Mouse (Mus musculus): Measurements from ENCODE around the gene Rfx8.

Gene Rfx8

GRCm38 (mm10) chr1:39720632-39721350 lies at the start of gene Rfx8:
Rfx8 (minus strand) TSS chr1:39720997.
- in situ Hi-C loops (cut with MboI; ENCODE audit: low sequenced_read_pairs), result no loop called here

- in situ Hi-C loops (cut with MboI; ENCODE audit: low sequenced_read_pairs), result no loop called here
Observed at GRCm38 (mm10) chr1:39770436-39770835, 49.6 kb upstream of the Rfx8 start.

DNA sequence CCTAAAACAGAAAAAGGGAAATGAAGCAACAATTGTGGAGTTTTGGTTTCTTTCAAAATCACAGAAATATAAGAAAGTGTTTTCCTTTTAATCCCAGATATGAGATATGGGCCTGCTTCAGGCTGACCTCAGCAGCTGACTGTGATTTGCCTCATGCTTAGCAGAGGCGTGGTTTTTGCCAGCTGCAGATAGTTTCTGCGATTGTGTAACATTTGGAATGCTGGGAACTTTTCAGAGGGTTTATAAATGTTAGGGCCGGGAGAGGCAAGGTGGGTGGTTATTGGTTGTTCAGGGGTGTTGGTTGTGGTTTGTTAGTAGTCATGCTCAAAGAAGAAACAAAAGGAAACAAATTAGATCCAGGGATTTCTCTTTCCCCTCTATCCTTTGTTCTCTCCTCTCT lies 47.2 kb upstream of the Rfx8 start:
- in situ Hi-C loops (cut with MboI; ENCODE audit: low sequenced_read_pairs), result no loop called here

DNA sequence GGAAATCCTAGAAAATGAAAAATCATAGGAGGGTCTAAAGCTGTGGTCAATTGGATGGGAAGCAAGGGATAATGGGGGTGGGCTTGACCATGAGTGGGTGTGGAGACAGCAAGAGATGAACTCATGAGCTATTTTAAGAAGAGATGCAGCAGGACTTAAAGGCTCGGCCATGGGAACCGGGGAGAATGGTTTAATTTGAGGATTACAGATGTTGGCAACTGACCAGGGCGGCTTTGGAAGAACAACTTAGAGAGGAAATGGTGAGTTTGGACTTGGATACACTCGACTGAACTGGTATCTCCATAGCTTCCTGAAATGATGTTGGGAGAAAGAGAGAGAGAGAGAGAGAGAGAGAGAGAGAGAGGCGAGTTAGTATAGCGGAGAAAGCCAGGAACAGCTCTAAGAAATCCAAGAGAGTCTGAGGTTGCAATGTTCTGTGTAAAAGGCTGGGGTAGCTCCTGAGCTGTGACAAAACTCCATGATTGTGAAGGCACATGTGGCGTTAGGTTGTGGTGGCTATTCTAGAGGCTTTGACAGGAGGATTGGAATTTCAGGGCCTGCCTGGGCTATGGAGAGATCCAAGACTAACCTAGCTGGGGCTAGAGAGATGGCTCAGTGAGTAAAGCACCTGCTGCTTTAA lies 45.2 kb upstream of the Rfx8 start:
- in situ Hi-C loops (cut with MboI; ENCODE audit: low sequenced_read_pairs), result no loop called here

DNA sequence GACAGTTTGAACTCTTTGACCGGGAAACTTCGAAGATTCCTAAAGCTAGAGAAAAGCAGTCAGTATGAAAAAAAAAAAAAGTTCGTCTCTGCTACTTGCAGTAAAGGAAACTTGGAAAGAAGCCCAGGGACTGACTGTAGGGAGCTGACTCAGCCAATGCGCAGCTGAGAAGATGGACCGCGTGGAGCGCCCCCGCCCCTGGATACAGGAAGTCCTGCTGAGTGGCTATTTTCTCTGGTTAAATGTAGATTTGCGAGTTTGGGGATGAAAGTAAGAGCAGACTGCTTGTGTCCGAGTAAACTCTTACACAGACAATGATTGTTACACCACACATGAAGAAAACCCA lies 41.2 kb upstream of the Rfx8 start:
- in situ Hi-C loops (cut with MboI; ENCODE audit: low sequenced_read_pairs), result no loop called here

DNA sequence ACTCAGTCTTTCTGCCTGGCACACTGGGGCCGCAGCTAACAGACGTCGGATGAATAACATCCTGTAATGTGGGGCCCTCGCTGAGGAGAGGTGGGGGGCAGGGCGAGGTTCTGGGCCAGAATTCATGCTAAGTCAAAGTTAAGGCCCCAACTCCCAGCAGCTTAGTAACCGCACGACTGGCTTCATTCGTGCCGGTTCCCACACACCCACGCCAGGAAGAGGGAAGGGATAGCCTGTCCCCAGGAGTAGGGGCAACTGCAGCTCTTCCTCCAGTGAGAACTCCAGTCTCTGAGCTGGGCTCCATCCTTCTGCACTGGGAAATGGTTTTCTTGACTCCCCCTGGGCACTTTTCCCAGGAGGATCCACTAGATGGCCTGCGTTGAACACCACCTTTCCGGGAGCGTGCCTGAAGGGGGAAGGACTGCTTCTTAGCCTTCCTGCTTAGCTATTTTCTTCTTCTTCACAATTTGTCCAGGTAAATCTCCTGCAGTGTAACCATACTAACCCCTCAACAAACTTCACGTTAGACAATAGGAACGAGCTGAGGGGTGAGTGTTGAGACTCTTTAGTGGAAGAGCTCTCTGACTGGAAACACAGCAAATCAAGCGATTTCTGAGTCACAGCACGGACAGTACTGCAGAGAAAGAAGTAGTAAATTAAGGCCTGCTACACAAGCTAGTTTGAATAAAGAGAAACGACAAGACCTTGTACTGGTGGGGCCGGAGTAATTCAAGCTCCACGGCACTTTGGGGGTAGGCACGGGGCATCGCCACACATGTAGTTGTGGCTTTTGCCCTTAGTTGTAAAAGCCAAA lies 40.6 kb upstream of the Rfx8 start:
- in situ Hi-C loops (cut with MboI; ENCODE audit: low sequenced_read_pairs), result no loop called here

GRCm38 (mm10) chr1:39760181-39760715 lies 39.5 kb upstream of the Rfx8 start:
- in situ Hi-C loops (cut with MboI; ENCODE audit: low sequenced_read_pairs), result no loop called here

- in situ Hi-C loops (cut with MboI; ENCODE audit: low sequenced_read_pairs), result no loop called here
Observed at GRCm38 (mm10) chr1:39759231-39760175, 38.7 kb upstream of the Rfx8 start.

DNA sequence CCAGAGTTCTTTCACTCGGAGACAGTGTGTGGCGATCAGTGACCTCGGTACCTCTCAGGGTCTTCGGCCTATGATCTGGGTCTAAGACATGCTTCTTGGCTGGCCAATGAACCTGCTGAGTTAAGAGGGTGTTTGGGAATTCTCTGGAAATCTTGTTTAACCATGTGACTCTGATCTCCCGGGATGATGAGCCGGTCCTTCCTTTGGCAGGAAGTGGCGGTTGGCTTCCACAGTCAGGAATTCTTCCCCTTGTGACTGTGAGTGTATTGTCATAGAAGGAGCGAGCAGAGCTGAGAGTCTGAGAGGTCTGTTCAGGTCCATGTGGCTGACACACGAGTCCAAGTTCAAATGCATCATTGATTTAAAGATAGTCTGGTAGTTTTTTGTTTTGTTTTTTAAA lies 37.4 kb upstream of the Rfx8 start:
- in situ Hi-C loops (cut with MboI; ENCODE audit: low sequenced_read_pairs), result no loop called here

DNA sequence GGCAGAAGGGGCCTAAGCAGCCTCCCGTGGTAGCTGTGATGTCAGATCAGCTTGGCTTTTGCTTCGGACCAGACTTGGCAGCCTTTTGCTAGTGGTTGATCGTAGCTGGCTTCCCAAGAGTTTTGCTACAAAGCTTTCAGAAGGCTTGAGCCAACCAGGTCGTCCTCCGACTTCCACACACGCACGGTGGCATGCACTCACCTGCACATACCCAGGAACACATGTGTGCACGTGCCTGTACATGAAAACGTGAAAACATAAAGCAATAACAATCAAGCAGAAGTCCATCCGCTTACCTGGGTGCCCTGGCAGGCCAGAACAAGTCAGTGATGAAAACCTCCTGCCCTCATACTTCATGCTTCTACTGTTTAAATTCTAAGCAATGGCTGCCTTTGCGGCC lies 36.2 kb upstream of the Rfx8 start:
- in situ Hi-C loops (cut with MboI; ENCODE audit: low sequenced_read_pairs), result no loop called here

DNA sequence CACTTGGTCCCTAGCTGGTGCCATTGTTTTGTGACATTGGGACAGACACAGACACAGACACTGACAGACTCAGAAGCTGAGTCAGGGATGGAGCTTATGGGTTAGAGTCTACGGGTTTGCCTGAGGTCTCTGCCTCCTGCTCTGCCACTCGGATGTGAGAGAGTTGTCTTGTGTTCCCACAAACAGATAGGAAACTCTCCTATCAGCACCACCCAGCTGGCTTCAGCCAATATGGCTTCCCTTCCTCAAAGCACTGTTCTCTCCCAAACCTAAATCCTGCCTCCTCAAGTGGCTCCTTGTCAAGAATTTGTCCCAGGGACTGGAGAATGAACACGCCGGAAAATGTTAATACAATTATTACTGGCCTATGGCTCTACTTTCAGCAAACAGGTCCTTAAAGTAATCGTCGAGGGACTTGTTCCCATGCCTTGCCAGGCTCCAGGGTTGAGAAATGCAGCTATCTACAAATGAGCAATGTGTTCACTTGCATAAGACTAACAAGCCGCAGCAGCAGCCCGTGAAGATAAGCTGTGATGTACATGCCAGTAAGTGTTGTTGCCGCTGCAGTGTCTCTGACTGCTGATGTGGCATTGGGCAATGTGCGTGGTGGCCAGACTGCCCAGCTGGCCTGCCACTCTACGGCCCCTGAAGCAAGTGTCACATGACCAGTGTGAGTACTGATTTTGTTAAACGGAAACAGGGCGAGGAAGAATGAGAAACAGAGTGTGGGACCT lies 33.6 kb upstream of the Rfx8 start:
- in situ Hi-C loops (cut with MboI; ENCODE audit: low sequenced_read_pairs), result no loop called here

- in situ Hi-C loops (cut with MboI; ENCODE audit: low sequenced_read_pairs), result no loop called here
Observed at GRCm38 (mm10) chr1:39751537-39751936, 30.7 kb upstream of the Rfx8 start.

GRCm38 (mm10) chr1:39749664-39750063 lies 28.9 kb upstream of the Rfx8 start:
- in situ Hi-C loops (cut with MboI; ENCODE audit: low sequenced_read_pairs), result no loop called here

DNA sequence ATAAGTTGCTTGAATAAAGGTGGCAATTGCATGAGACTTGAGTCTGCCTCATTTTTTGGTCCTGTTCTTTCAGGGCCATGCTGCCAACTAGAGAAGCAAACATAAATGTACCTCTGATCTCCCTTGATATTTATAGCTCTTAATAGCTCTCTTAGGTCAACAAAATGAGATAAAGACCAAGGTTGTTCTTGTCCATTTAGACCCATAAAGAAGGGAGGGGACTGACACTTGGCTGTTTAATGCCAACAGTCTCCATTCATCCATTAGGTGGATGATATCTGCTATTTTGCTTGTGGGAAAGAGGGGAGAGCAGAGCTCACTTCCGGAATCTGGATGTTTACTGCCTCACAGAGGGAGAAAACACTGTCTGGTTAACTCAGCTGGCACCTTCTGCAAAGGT lies 28.4 kb upstream of the Rfx8 start:
- in situ Hi-C loops (cut with MboI; ENCODE audit: low sequenced_read_pairs), result no loop called here

DNA sequence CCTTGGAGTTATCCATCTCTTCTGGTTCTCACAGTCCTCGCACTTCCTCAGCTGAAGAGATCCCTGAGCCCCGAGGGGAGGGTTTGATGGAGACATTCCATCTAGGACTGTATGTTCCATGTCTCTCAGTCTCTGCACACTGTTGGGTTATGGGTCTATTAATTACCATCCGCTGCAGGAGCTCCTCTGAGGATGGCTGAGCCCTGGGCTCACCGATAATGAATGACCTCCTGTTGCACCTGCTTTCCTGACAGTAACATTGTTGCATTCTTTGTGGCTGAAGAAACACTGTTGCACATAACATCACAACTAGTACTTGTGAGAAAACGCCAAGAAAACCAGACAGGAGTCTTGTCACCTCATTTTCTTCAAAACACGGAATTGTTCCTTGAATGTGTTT lies 27.9 kb upstream of the Rfx8 start:
- in situ Hi-C loops (cut with MboI; ENCODE audit: low sequenced_read_pairs), result no loop called here

- in situ Hi-C loops (cut with MboI; ENCODE audit: low sequenced_read_pairs), result no loop called here
Observed at GRCm38 (mm10) chr1:39746464-39746863, 25.7 kb upstream of the Rfx8 start.

DNA sequence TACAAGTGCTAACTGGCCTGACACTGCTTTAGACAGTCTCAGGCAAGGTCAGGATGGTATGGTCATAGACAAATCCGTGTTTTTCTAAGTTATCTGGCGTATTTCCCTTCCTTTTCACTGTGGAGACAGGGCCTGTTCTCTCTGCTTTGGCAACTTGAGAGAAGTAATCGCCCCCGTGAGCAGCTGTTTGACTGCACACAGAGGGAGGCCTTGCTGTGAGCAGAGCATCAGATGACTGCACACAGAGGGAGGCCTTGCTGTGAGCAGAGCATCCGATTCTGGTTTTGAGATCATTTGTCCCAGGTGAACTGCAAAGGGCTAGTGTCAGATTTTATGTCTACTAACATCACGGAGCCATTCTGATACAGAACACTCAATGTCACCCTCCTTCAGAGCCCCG lies 20.2 kb upstream of the Rfx8 start:
- in situ Hi-C loops (cut with MboI; ENCODE audit: low sequenced_read_pairs), result no loop called here

GRCm38 (mm10) chr1:39740002-39740401 lies 19.2 kb upstream of the Rfx8 start:
- in situ Hi-C loops (cut with MboI; ENCODE audit: low sequenced_read_pairs), result no loop called here

GRCm38 (mm10) chr1:39735927-39736604 lies 15.3 kb upstream of the Rfx8 start:
- in situ Hi-C loops (cut with MboI; ENCODE audit: low sequenced_read_pairs), result no loop called here
